Mouse (Mus musculus) MEL (cell line): ENCODE data around the gene Hcn2.

Experiments
- CTCF ChIP-seq, 3 experiments: IDR thresholded peaks in 2 of 3; conservative IDR thresholded peaks in 1 of 3; 2 replicates each; pipeline ENCODE4 v1.5.1; 2011 to 2012; ENCODE audit warnings: low read length in 3 of 3, low read depth in 2 of 3, mild to moderate bottlenecking in 2 of 3, improper control_type of control experiment in 1 of 3, inconsistent platforms in 1 of 3, mixed read lengths in 1 of 3, moderate library complexity in 1 of 3; ENCODE audit not compliant: control insufficient read depth in 1 of 3, insufficient read depth in 1 of 3, poor library complexity in 1 of 3, severe bottlenecking in 1 of 3
- EP300 ChIP-seq, 2 experiments: IDR thresholded peaks; 2 replicates each; pipeline ENCODE4 v1.6.1; 2011; ENCODE audit warnings: improper control_type of control experiment in 2 of 2, low read length in 2 of 2, low read depth in 1 of 2, mild to moderate bottlenecking in 1 of 2
- POLR2A ChIP-seq, 2 experiments: IDR thresholded peaks; 2 replicates each; pipeline ENCODE4 v1.6.1; 2011 to 2012; ENCODE audit warnings: low read length in 2 of 2, mild to moderate bottlenecking in 2 of 2, control low read depth in 1 of 2, improper control_type of control experiment in 1 of 2, low read depth in 1 of 2, moderate library complexity in 1 of 2; ENCODE audit not compliant: control insufficient read depth in 1 of 2, insufficient read depth in 1 of 2, poor library complexity in 1 of 2
- TAL1 ChIP-seq: IDR thresholded peaks from 2 replicates; pipeline ENCODE4 v1.6.1; 2012; ENCODE audit warnings: mild to moderate bottlenecking, inconsistent platforms, low read length, moderate library complexity, mixed read lengths
- USF2 ChIP-seq, 2 experiments: IDR thresholded peaks; 2 replicates each; pipeline ENCODE4 v1.6.1; 2011 to 2012; ENCODE audit warnings: improper control_type of control experiment in 2 of 2, low read length in 2 of 2, borderline replicate concordance in 1 of 2, inconsistent platforms in 1 of 2, low read depth in 1 of 2, mild to moderate bottlenecking in 1 of 2; ENCODE audit not compliant: insufficient read depth in 1 of 2

- no peak for TF ChIP-seq CTCF (IDR thresholded peaks at IDR 0.05 in 2 of 3, conservative IDR thresholded peaks at IDR 0.05 in 1 of 3; ENCODE audit: control insufficient read depth in 1 of 3, insufficient read depth in 1 of 3, low read depth in 2 of 3, low read length in 3 of 3, poor library complexity in 1 of 3, severe bottlenecking in 1 of 3)
- no peak for TF ChIP-seq POLR2A (IDR thresholded peaks at IDR 0.05; ENCODE audit: control insufficient read depth in 1 of 2, insufficient read depth in 1 of 2, low read depth in 1 of 2, low read length in 2 of 2, poor library complexity in 1 of 2)
- TF ChIP-seq EP300 (IDR thresholded peaks at IDR 0.05; ENCODE audit: low read depth in 1 of 2, low read length in 2 of 2) = no peak
- no peak for TF ChIP-seq USF2 (IDR thresholded peaks at IDR 0.05; ENCODE audit: borderline replicate concordance in 1 of 2, insufficient read depth in 1 of 2, low read depth in 1 of 2, low read length in 2 of 2)
- no peak for TF ChIP-seq TAL1
Observed at GRCm38 (mm10) chr10:79693580-79694378, 22.7 kb upstream of the Hcn2 start.
